Mouse (Mus musculus) MEL (cell line): ENCODE results near the gene Tha1. TPM values are rescaled to one million over a fixed set of nuclear protein-coding genes. Genes with fewer than 3 reads are reported as not detected.
A peak's percentile ranks its signal among the peaks of the same experiment; 100 is the strongest.

Experiments
- DNase-seq: peaks from one replicate; pipeline ENCODE4 v3.0.0; 2011; ENCODE audit warnings: low read depth, low spot score
- H3K27ac ChIP-seq: 2 replicates; pipeline ENCODE4 v1.5.1; 2012; ENCODE audit warnings: low read depth, mild to moderate bottlenecking, control low read depth, low read length, moderate library complexity; ENCODE audit not compliant: control insufficient read depth
- H3K27me3 ChIP-seq, 2 experiments: fragments of 150-350 bp in 1 of 2; sonication (generic) in 1 of 2; 2 replicates each; pipeline ENCODE4 v1.6.1; 2012; ENCODE audit warnings: low read length in 2 of 2, mild to moderate bottlenecking in 2 of 2, improper control_type of control experiment in 1 of 2, moderate library complexity in 1 of 2; ENCODE audit not compliant: insufficient read depth in 2 of 2, control insufficient read depth in 1 of 2
- H3K36me3 ChIP-seq, 2 experiments: 2 replicates each; pipeline ENCODE4 v1.6.1; 2012 to 2014; ENCODE audit warnings: low read length in 2 of 2, improper control_type of control experiment in 1 of 2, inconsistent platforms in 1 of 2, mild to moderate bottlenecking in 1 of 2; ENCODE audit not compliant: insufficient read depth in 2 of 2, control insufficient read depth in 1 of 2
- H3K4me1 ChIP-seq, 2 experiments: fragments of 150-350 bp in 1 of 2; sonication (generic) in 1 of 2; 2 replicates each; pipeline ENCODE4 v1.6.1; 2012; ENCODE audit warnings: low read length in 2 of 2, improper control_type of control experiment in 1 of 2, mild to moderate bottlenecking in 1 of 2; ENCODE audit not compliant: insufficient read depth in 2 of 2, control insufficient read depth in 1 of 2
- H3K4me3 ChIP-seq, 2 experiments: fragments of 150-350 bp in 1 of 2; sonication (generic) in 1 of 2; 2 replicates each; pipeline ENCODE4 v1.5.1; 2012; ENCODE audit warnings: low read depth in 2 of 2, low read length in 2 of 2, mild to moderate bottlenecking in 2 of 2, moderate library complexity in 2 of 2, control low read depth in 1 of 2, improper control_type of control experiment in 1 of 2; ENCODE audit not compliant: control insufficient read depth in 1 of 2, insufficient read depth in 1 of 2
- H3K79me2 ChIP-seq: 2 replicates; pipeline ENCODE4 v1.6.1; 2012; ENCODE audit warnings: mild to moderate bottlenecking, low read length, moderate library complexity; ENCODE audit not compliant: control insufficient read depth, poor library complexity, insufficient read depth
- H3K9ac ChIP-seq: 2 replicates; pipeline ENCODE4 v1.6.1; 2012; ENCODE audit warnings: low read depth, mild to moderate bottlenecking, control low read depth, low read length, moderate library complexity; ENCODE audit not compliant: control insufficient read depth, poor library complexity, severe bottlenecking
- H3K9me3 ChIP-seq: fragments of 150-350 bp; sonication (generic); replicated peaks from 2 replicates; pipeline ENCODE4 v1.6.1; 2012; ENCODE audit warnings: mild to moderate bottlenecking, low read length, improper control_type of control experiment, moderate library complexity; ENCODE audit not compliant: insufficient read depth
- BHLHE40 ChIP-seq: IDR thresholded peaks from 2 replicates; pipeline ENCODE4 v1.6.1; 2012; ENCODE audit warnings: low read depth, mild to moderate bottlenecking, inconsistent platforms, low read length, improper control_type of control experiment, borderline replicate concordance
- CTCF ChIP-seq, 3 experiments: IDR thresholded peaks in 2 of 3; conservative IDR thresholded peaks in 1 of 3; 2 replicates each; pipeline ENCODE4 v1.5.1; 2011 to 2012; ENCODE audit warnings: low read length in 3 of 3, low read depth in 2 of 3, mild to moderate bottlenecking in 2 of 3, improper control_type of control experiment in 1 of 3, inconsistent platforms in 1 of 3, mixed read lengths in 1 of 3, moderate library complexity in 1 of 3; ENCODE audit not compliant: control insufficient read depth in 1 of 3, insufficient read depth in 1 of 3, poor library complexity in 1 of 3, severe bottlenecking in 1 of 3
- E2F4 ChIP-seq: IDR thresholded peaks from 2 replicates; pipeline ENCODE4 v1.6.1; 2011; ENCODE audit warnings: low read depth, low read length, improper control_type of control experiment, borderline replicate concordance
- EP300 ChIP-seq, 2 experiments: IDR thresholded peaks; 2 replicates each; pipeline ENCODE4 v1.6.1; 2011; ENCODE audit warnings: improper control_type of control experiment in 2 of 2, low read length in 2 of 2, low read depth in 1 of 2, mild to moderate bottlenecking in 1 of 2
- ETS1 ChIP-seq: IDR thresholded peaks from 2 replicates; pipeline ENCODE4 v1.6.1; 2012; ENCODE audit warnings: low read depth, mild to moderate bottlenecking, inconsistent platforms, low read length, improper control_type of control experiment, moderate library complexity
- GATA1 ChIP-seq: IDR thresholded peaks from 2 replicates; pipeline ENCODE4 v1.6.1; 2011; ENCODE audit warnings: low read depth, low read length, improper control_type of control experiment
- JUND ChIP-seq: IDR thresholded peaks from 2 replicates; pipeline ENCODE4 v1.6.1; 2011; ENCODE audit warnings: low read depth, mild to moderate bottlenecking, improper control_type of control experiment, low read length
- MAFK ChIP-seq: IDR thresholded peaks from 2 replicates; pipeline ENCODE4 v1.6.1; 2011; ENCODE audit warnings: low read depth, mild to moderate bottlenecking, low read length, improper control_type of control experiment, borderline replicate concordance
- MAX ChIP-seq: IDR thresholded peaks from 2 replicates; pipeline ENCODE4 v1.6.1; 2011; ENCODE audit warnings: low read length, improper control_type of control experiment
- MAZ ChIP-seq: IDR thresholded peaks from 2 replicates; pipeline ENCODE4 v1.6.1; 2012; ENCODE audit warnings: low read depth, mild to moderate bottlenecking, inconsistent platforms, low read length, improper control_type of control experiment
- MXI1 ChIP-seq: IDR thresholded peaks from 2 replicates; pipeline ENCODE4 v1.6.1; 2011; ENCODE audit warnings: mild to moderate bottlenecking, low read depth, low read length, improper control_type of control experiment
- NELFE ChIP-seq: IDR thresholded peaks from 2 replicates; pipeline ENCODE4 v1.6.1; 2011; ENCODE audit warnings: low read depth, low read length, improper control_type of control experiment
- NRF1 ChIP-seq: IDR thresholded peaks from 2 replicates; pipeline ENCODE4 v1.6.1; 2014; ENCODE audit warnings: low read depth, mild to moderate bottlenecking, inconsistent platforms, low read length, improper control_type of control experiment, moderate library complexity; ENCODE audit not compliant: poor library complexity, insufficient read depth, severe bottlenecking
- POLR2A ChIP-seq, 2 experiments: IDR thresholded peaks; 2 replicates each; pipeline ENCODE4 v1.6.1; 2011 to 2012; ENCODE audit warnings: low read length in 2 of 2, mild to moderate bottlenecking in 2 of 2, control low read depth in 1 of 2, improper control_type of control experiment in 1 of 2, low read depth in 1 of 2, moderate library complexity in 1 of 2; ENCODE audit not compliant: control insufficient read depth in 1 of 2, insufficient read depth in 1 of 2, poor library complexity in 1 of 2
- POLR2AphosphoS2 ChIP-seq: IDR thresholded peaks from 2 replicates; pipeline ENCODE4 v1.6.1; 2011; ENCODE audit warnings: low read length, improper control_type of control experiment
- POLR2AphosphoS5 ChIP-seq: IDR thresholded peaks from 2 replicates; pipeline ENCODE4 v1.6.1; 2012; ENCODE audit warnings: low read depth, borderline replicate concordance, mild to moderate bottlenecking, inconsistent platforms, low read length, moderate library complexity, mixed read lengths
- RCOR1 ChIP-seq: IDR thresholded peaks from 2 replicates; pipeline ENCODE4 v1.6.1; 2012; ENCODE audit warnings: low read depth, mild to moderate bottlenecking, inconsistent platforms, low read length, improper control_type of control experiment
- SIN3A ChIP-seq: IDR thresholded peaks from 2 replicates; pipeline ENCODE4 v1.6.1; 2012; ENCODE audit warnings: low read length, improper control_type of control experiment, inconsistent platforms
- SMC3 ChIP-seq: IDR thresholded peaks from 2 replicates; pipeline ENCODE4 v1.6.1; 2011; ENCODE audit warnings: low read depth, low read length, improper control_type of control experiment
- TBP ChIP-seq: IDR thresholded peaks from 2 replicates; pipeline ENCODE4 v1.8.0; 2011; ENCODE audit warnings: low read depth, low read length, improper control_type of control experiment
- TCF12 ChIP-seq: IDR thresholded peaks from 2 replicates; pipeline ENCODE4 v1.6.1; 2014; ENCODE audit warnings: low read depth, mild to moderate bottlenecking, inconsistent platforms, low read length, improper control_type of control experiment, moderate library complexity
- UBTF ChIP-seq: IDR thresholded peaks from 2 replicates; pipeline ENCODE4 v1.6.1; 2012; ENCODE audit warnings: low read depth, mild to moderate bottlenecking, inconsistent platforms, low read length, improper control_type of control experiment, moderate library complexity, borderline replicate concordance; ENCODE audit not compliant: insufficient read depth
- USF2 ChIP-seq, 2 experiments: IDR thresholded peaks; 2 replicates each; pipeline ENCODE4 v1.6.1; 2011 to 2012; ENCODE audit warnings: improper control_type of control experiment in 2 of 2, low read length in 2 of 2, borderline replicate concordance in 1 of 2, inconsistent platforms in 1 of 2, low read depth in 1 of 2, mild to moderate bottlenecking in 1 of 2; ENCODE audit not compliant: insufficient read depth in 1 of 2
- ZMIZ1 ChIP-seq: IDR thresholded peaks from 2 replicates; pipeline ENCODE4 v1.6.1; 2012; ENCODE audit warnings: low read depth, mild to moderate bottlenecking, inconsistent platforms, low read length, improper control_type of control experiment, moderate library complexity
- ZNF384 ChIP-seq: IDR thresholded peaks from 2 replicates; pipeline ENCODE4 v1.6.1; 2012; ENCODE audit warnings: low read depth, mild to moderate bottlenecking, inconsistent platforms, low read length, improper control_type of control experiment
- polyA plus RNA-seq, 2 experiments: library from polyadenylated mRNA; stranded (reverse) in 1 of 2; unstranded in 1 of 2; fragments of >175 nt in 1 of 2; fragments of >200 nt in 1 of 2; gene quantifications; 2 replicates each; pipeline versions ENCODE4 v1.2.1 to v1.2.4; 2012; ENCODE audit warnings: low replicate concordance in 2 of 2, low read depth in 1 of 2; ENCODE audit not compliant: insufficient read length in 2 of 2, insufficient read depth in 1 of 2, missing spikeins in 1 of 2
- total RNA-seq: library from RNA; depleted of rRNA; stranded (reverse); fragments of 300-350 nt; gene quantifications from 2 replicates; pipeline ENCODE4 v1.2.3, GENCODE M21; 2012

Tha1 gene
- total and polyA plus RNA-seq, 3 experiments, result 0.12 TPM; not detected in 2

GRCm38 (mm10) chr11:117828888-117829604 is 44.2 kb downstream of the Tha1 start (continued):
- TF ChIP-seq SMC3 (0 out of 2 replicates have a peak, but pooled peaks have one; percentile 12), RCOR1 (peak; percentile 90), POLR2A (IDR thresholded peaks at IDR 0.05; ENCODE audit: control insufficient read depth in 1 of 2, insufficient read depth in 1 of 2, low read depth in 1 of 2, low read length in 2 of 2, poor library complexity in 1 of 2) (no peak), MAFK (no peak)

GRCm38 (mm10) chr11:117828149-117828887 is 45.0 kb downstream of the Tha1 start:
- Histone ChIP-seq H3K4me3 (peak overlapping the region; percentile 24 to 27), H3K27me3 (no peaks in the 10 kb centered on the region), H3K36me3 (peaks cover 0 to 45% of the 10 kb centered on the region in 2 experiments; a peak in 2 of 4 replicates), H3K9ac (peak overlapping the region; percentile 38), H3K27ac (peak overlapping the region; percentile 44), H3K4me1 (peaks cover 23 to 71% of the 10 kb centered on the region in 2 experiments), H3K9me3 (no peaks in the 10 kb centered on the region), H3K79me2 (peaks cover 19% of the 10 kb centered on the region)
- peak; percentile 9 for TF ChIP-seq MAX
- TF ChIP-seq CTCF (IDR thresholded peaks at IDR 0.05 in 2 of 3, conservative IDR thresholded peaks at IDR 0.05 in 1 of 3; ENCODE audit: control insufficient read depth in 1 of 3, insufficient read depth in 1 of 3, low read depth in 2 of 3, low read length in 3 of 3, poor library complexity in 1 of 3, severe bottlenecking in 1 of 3), result no peak
- peak; percentile 45; the same call in 1 of the 2 replicates for TF ChIP-seq E2F4
- peak; percentile 66 for TF ChIP-seq ZNF384
- TF ChIP-seq MXI1, result peak; percentile 35
- TF ChIP-seq NELFE, result no peak
- no peak for TF ChIP-seq NRF1
- TF ChIP-seq ZMIZ1, result no peak
- no peak for TF ChIP-seq GATA1
- TF ChIP-seq BHLHE40, result no peak
- no peak for TF ChIP-seq SIN3A
- TF ChIP-seq MAZ, result no peak
- no peak for TF ChIP-seq JUND
- no peak for TF ChIP-seq ETS1
- no peak for TF ChIP-seq POLR2AphosphoS2
- no peak for TF ChIP-seq TCF12
- TF ChIP-seq USF2 (IDR thresholded peaks at IDR 0.05; ENCODE audit: borderline replicate concordance in 1 of 2, insufficient read depth in 1 of 2, low read depth in 1 of 2, low read length in 2 of 2), result no peak
- TF ChIP-seq MAFK, result no peak
- no peak for TF ChIP-seq TBP
- TF ChIP-seq UBTF, result no peak
- no peak for TF ChIP-seq EP300 (IDR thresholded peaks at IDR 0.05; ENCODE audit: low read depth in 1 of 2, low read length in 2 of 2)
- no peak for TF ChIP-seq POLR2AphosphoS5
- DNase-seq, result peak; percentile 88
